Mouse (Mus musculus): ENCODE measurements around the gene Arid3b.

The Arid3b gene

GRCm38 (mm10) chr9:57775026-57775425 lies 61.6 kb downstream of the Arid3b start:
- DNase-seq (ENCODE audit: low spot score): no peak

GRCm38 (mm10) chr9:57774168-57774567 lies 62.4 kb downstream of the Arid3b start:
- peak; percentile 50 for DNase-seq (ENCODE audit: low spot score)

DNA sequence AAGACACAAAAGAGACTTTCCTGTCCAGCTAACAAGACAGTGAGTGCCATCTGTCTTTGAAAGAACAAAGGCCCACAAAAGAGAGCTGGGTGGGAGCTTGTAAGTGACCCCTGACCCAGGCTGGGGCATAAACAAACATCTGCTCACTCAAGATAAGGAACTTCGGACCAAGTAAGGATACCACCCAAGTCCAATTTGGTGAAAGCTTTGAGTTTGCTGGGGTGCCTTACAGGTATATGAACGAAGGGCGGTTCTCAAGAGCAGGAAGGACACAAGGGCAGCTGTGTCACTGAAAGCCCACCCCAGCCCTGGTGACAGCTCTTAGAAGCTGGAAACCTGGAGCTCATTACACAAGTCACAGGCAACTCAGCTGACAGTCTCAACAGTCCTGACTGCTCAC lies 62.8 kb downstream of the Arid3b start:
- no peak for DNase-seq (ENCODE audit: low spot score)

- DNase-seq (ENCODE audit: low spot score): no peak
Measured at GRCm38 (mm10) chr9:57770836-57771235, 65.8 kb downstream of the Arid3b start.

- DNase-seq (ENCODE audit: low spot score): no peak
Measured at GRCm38 (mm10) chr9:57770214-57770613, 66.4 kb downstream of the Arid3b start.

GRCm38 (mm10) chr9:57769539-57770069 lies 67.0 kb downstream of the Arid3b start:
- no peak for DNase-seq (ENCODE audit: low spot score)

- DNase-seq (ENCODE audit: low spot score): no peak
Measured at GRCm38 (mm10) chr9:57767231-57767630, 69.4 kb downstream of the Arid3b start.

GRCm38 (mm10) chr9:57766431-57766830 lies 70.2 kb downstream of the Arid3b start:
- DNase-seq (ENCODE audit: low spot score): no peak

- peak; percentile 70 for DNase-seq (ENCODE audit: low spot score)
Measured at GRCm38 (mm10) chr9:57765364-57766351, 70.9 kb downstream of the Arid3b start, which contains the start of gene Clk3. Gene Clk3 (minus strand): TSS chr9:57765860.

GRCm38 (mm10) chr9:57764974-57765363 lies 71.6 kb downstream of the Arid3b start:
- DNase-seq (ENCODE audit: low spot score): peak; percentile 94

GRCm38 (mm10) chr9:57764147-57764973 lies 72.2 kb downstream of the Arid3b start:
- DNase-seq (ENCODE audit: low spot score): no peak

DNA sequence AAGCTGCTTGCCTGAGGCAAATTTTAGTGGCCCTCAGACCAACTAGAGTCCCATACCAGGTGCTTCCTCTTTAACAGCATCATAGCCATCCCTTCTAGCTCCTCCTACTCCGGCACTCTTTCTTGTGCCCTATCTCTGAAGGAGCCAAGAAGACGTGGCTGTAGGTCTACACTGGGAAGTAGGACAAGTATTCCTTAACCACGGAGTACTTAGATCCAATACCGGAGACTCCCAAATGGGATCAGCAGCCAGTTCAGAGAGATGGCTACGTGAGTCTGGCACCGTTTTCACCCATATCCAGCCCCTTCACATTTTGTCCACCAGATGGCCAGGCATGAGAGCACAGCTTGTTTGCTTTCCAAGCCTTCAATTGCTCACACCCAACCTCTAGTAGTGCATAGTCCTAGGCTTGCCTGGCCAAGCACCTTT lies 74.0 kb downstream of the Arid3b start:
- DNase-seq (ENCODE audit: low spot score): peak; percentile 65

DNA sequence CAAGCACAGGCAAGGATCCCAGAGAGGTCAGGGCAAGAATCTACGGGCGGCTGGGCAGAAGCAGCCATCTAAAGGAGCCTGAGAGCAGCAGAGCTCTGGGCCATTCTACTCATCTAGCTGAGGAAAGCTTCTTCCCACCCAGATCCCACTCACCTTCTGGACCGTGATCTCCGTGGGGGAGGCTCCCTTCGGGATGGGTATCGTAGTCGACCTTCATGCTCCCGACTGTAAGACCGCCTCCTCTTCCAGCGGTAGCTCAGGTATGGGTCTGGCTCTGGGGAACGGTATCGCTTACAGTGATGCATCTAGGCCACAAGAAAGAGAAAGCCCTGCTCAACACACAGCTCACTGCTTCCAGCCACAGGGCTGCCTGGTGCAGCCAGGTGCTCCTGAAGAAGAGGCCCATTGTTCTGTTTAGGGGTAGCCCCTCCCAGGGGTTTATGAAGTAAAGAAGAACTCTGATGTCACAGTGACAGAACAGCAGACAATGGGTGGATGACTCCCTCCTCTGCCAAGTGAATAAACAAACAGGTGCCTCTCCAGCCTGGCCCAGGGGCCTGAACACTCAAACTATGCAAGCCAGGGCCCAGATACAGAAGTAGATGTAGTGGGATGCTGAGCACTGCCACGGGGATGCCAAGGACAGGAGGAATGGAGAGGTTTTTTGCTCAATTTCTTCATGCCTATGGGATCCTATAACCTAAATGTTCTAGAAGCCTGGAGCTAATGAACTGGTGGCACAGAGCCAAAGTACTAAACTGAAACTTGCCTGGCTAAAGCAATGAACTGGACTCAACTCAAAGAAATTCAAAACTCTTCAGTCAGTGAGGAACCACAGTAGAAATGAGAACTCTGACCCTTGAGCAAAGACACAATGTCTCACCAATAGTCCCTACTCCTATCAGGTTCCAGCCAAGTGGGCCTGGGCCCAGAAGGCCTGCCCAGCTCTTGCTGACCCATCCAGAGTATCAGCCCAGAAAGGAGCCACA lies 74.7 kb downstream of the Arid3b start:
- DNase-seq (ENCODE audit: low spot score): no peak

GRCm38 (mm10) chr9:57760416-57761146 lies 76.0 kb downstream of the Arid3b start:
- no peak for DNase-seq (ENCODE audit: low spot score)

- DNase-seq (ENCODE audit: low spot score): peak; percentile 79
Measured at GRCm38 (mm10) chr9:57759289-57759688, 77.3 kb downstream of the Arid3b start.

GRCm38 (mm10) chr9:57758528-57758927 lies 78.1 kb downstream of the Arid3b start:
- DNase-seq (ENCODE audit: low spot score): no peak

DNA sequence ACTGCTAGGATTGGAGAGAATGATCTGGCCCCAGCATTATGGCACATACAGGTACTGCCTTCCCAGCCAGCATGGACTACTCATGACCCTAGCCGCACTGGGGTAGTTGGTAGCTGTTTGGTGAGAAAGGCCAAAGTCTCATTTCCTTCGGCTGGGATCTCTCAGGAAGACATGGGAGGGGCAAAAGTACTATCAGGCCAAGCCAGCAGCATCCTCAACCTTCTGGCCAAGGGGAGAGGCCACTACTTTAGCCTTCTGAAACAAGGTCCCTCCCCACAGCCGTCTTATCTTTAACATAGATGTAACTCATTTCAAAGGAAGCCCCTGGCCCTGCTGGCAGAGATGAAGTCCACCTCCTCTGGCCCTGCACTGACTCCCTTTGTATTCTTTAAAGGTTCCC lies 79.0 kb downstream of the Arid3b start:
- DNase-seq (ENCODE audit: low spot score): no peak

DNA sequence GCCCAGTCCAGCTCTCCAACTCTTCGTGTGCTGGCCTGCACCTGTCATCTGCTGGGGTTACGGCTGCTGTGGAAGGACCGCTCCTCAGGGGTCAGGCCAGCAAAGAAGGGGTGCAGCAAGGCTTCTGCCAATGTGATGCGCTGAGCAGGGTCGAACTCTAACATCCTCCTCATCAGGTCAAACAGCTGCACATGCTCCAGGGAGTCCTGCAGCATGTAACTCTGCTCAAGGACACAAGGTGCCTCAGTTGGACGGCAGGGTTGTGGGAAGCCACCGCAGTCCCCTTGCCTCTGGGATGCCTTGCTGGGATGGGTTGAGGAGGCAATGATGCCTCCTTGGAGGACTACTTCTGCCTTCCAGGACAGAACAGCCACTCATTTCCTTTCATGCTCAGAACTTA lies 85.7 kb downstream of the Arid3b start:
- no peak for DNase-seq (ENCODE audit: low spot score)

GRCm38 (mm10) chr9:57748831-57749230 lies 87.8 kb downstream of the Arid3b start:
- no peak for DNase-seq (ENCODE audit: low spot score)

- no peak for DNase-seq (ENCODE audit: low spot score)
Measured at GRCm38 (mm10) chr9:57748137-57748536, 88.5 kb downstream of the Arid3b start.
